Mouse (Mus musculus) granulocyte monocyte progenitor cell, adult 5-6 weeks (primary cell): Measurements from ENCODE around the gene Efcab7. TPM values are rescaled to one million over a fixed set of nuclear protein-coding genes. Genes with fewer than 3 reads are reported as not detected.

ENCODE experiments used
- ATAC-seq: replicated peaks from 2 replicates; pipeline ENCODE4 v1.8.0; 2016; ENCODE audit warnings: mild to moderate bottlenecking, moderate TSS enrichment, inconsistent platforms; ENCODE audit not compliant: poor library complexity, severe bottlenecking
- total RNA-seq, 2 experiments: library from RNA; stranded (forward) in 1 of 2; stranded (reverse) in 1 of 2; fragments of 200-712, 200-1000 nt in 1 of 2; fragments of >200 nt in 1 of 2; fragmentation: Nextera tagmentation in 1 of 2; gene quantifications; 2 replicates each; pipeline ENCODE4 v1.2.3; 2014 to 2017

Gene Efcab7
- total RNA-seq (2014; fragmentation: Nextera tagmentation) (4.3 and 12.7 TPM in 2 replicates), total RNA-seq (2017) (8.7 and 17.3 TPM in 2 replicates)

DNA sequence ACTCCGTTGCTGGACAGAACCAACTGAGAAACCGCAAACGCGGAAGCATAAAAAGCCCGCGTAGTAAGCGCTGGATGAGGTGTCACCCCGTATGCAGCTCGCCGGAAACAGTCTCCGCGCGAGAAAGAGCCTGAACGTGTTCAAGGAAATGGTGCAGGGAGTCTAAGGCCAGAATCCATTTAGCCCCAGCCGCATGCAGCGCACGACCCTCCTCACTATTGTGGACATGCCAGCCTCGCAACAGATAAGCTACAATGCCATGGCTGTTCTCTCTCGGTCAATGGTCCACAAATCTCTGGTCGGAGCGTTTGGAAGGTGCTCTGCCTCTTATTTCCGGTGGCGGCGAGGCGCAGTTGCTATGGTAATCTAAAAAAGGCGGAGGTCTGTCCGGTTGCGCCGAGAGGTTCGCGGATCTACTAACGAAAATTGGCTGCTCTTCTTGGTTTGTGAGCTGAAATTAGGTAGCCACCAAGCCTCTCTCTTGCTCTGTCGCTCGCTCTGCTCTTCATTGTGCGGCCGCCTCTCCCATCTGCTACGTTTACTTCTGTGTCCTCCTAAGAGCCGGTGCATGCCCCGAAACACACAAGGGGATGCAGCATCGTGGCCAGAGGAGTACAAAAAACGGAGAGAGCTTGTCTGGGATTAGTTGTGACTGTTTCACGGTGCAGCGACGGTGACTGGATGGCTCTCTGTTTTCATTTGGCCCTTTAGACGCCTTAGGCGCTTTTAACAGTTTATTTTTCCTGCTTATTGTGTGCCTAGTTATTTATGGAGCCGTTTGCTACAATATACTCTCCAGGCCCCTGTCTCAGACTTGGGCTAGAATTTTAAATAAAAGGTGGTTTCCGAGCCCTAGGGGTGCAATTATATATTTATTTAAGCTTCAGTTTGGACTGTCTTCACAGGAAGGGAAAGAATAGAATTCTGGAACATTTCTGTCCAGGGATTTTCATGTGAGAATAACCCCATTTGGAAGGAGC, at the start of gene Efcab7:
Efcab7 (plus strand) TSS at position 105 of the 980 bp plus-strand sequence.
- ATAC-seq: peak; percentile 97

DNA sequence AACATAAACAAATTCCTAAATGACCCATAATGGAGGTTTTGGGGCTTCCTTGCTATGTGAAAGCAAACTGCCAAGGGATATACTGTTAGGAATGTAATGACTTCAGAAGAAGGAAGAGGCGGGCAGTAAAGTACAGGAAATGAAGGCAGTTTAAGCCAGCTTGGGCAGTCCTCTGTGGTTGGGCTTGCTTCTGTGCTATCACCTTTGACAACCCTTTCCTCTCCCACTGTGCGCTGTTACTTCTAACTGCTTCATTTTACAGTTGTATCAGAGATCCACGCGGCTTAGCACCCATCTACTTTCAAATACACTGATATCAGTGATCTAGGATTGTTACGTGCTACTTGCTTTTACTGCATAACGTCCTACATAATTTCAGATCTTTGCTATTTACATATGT, 36.6 kb upstream of the Efcab7 start:
- no peak for ATAC-seq

DNA sequence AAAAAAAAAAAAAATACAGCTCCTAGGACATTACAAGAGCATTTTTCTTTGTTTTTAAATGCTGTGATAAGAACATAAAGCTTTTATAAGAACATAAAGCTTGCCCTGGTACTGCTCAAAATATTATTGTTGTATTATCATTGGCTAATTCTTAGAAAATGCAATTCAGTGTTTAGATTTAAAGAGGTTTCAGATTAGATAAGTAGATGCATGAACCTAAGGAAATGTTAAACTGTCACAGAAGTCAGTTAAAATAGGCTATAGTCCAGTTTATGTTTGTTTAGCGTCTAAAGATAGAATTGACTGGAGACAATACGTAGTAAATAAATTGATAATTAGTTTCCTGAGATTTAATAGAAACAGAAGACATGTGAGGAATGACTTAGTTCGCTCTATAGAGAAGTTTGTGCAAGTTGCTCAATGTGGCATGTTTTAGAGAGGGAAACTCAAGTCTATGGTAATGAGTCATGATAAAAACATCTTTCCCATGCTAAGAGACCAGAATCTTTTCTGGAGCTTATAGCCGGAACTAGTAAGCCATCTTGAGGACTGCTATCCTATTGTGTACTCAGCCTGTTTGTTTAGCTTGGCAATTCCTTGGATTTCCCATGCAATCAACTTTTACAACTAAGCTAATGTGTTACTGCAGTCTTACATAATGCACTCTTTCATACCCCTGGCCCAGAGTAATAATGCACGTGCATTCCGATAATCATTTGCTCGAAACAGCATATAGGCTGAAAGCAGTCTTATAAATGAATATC, 12.1 kb upstream of the Efcab7 start:
- ATAC-seq: no peak

DNA sequence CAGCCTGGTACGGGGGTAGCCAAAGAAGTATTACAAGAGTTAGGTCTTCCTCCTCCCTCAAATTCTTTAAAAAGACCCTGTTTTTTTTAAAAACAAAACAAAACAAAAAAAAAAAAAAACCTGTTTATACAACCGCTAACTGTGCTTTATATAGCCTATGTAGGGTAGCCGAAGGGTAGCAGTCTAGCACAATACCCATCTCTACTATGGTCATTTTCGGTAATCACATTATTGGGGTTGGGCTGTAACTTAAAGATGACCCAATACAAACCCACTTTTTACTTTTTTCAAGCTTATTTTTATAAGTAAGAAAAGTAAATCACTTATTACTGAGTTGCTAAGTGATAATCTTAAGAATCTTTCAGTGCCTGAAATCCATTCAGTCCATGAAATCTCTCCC, 661 bp upstream of the Efcab7 start:
- no peak for ATAC-seq

DNA sequence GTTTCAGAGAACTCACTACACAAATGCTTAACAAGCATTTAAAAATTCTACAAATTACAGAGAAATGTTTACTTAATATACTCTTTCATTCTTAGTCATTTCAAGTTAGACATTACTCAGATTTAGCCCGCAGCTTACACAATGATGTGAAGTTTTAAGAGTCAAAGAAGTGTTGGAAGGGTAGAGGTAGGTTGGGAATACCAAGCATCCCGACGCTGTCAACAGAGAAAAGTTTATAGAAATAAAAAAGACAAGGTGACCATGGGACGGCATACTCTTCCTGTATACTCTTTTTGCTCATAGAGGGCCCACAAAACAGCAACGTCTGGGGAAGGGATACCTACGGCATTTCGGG, 282 bp upstream of the Efcab7 start:
- no peak for ATAC-seq

DNA sequence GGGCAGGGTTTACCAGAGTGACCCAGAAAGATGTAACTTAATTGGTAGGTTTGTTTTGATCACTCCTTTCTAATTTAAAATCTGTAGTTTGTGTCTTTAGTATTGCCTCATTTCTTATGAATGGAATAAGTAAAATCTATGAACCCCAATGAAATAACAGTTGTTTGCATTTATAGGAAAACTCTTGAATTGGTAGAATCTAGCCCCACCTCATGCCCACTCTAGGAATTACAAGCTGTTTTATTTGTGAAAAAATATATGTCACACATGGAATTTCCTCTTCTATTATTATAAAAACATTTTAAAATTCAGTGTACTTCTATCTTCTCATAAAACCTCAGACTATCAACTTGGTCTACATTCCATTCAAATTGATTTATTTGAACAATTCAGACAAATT, 52.9 kb downstream of the Efcab7 start:
- peak; percentile 46; the same call in 1 of the 2 replicates for ATAC-seq

DNA sequence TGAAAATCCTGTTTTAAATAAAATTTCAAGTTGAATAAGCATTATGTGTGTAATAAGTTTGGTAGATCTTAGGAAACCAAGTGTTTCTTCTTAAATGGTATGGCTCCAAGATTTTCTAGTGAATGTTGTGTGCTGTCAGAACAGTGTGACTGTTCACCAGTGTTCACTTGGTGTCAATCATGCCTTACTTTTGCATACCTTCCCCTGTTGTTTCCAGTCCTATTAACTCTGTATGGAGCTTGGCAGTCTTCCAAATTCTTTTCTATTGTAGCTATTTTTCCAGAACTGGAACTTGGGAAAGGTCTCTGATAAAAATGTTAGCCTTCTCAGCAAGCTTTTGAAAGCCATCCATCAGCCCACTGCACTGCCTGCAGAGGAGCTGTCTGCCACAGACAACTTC, 53.4 kb downstream of the Efcab7 start:
- ATAC-seq: no peak

DNA sequence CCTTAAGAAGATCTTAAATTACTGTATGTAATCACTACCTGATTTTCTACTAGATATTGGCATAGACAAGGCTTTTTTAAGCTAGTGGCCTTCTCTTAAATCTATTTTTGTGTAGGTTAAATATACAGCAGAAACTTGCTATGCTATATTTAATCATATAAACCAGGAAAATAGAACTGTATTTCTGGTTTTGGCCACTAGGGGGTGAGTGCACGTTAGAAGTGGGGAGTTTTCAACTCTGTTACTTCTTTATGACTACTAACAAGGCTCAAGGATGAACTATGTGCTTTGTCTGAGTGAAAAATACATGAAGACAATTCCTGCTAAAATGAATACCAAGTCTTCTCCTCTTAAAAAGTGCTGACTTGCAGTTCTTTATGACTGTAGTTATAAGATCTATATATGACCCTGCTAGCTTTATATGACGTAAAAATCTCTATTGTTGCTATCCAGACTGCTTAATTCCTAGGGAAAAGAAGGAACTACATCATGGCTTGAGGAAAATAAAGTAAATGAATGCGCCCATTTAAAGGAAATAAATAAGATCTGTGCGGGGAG, 85.0 kb downstream of the Efcab7 start:
- peak; percentile 58; the same call in 1 of the 2 replicates for ATAC-seq

DNA sequence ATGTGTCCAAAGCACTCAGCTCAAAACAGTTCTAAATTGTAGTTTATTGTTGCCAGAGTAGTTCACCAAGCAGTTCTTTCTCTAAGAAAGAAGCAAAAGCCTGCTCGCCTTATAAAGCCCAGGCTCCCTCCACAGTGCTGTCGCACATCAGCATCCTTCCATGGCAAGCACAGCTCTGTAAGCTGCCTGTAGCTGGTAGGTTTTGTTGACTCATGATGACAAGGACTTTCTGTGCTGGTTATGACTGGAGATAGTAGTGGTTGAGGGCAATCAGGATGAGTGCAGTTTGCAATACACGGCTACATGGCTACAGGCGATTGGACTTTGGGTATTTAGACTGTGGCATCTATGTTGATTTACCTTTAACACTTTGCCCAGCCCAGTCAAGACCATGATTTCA, 97.4 kb downstream of the Efcab7 start:
- no peak for ATAC-seq

DNA sequence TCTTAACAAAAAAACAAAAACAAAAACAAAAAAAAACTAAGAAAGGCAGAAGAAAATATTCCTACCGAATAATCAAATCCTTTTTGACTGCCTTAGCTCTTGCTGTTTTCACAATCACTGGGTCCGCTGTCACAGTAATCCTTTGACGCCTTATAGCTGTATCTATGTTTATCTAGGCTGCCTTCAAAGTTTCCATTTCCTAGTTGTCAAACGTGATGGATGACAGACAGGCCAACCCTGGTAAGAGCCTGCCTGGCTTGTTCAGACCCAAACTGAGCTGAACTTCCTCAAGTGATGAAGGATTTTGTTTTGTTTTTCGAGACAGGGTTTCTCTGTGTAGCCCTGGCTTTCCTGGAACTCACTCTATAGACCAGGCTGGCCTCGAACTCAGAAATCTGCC, 99.5 kb downstream of the Efcab7 start:
- 0 out of 2 replicates have a peak, but pooled peaks have one; percentile 13 for ATAC-seq

DNA sequence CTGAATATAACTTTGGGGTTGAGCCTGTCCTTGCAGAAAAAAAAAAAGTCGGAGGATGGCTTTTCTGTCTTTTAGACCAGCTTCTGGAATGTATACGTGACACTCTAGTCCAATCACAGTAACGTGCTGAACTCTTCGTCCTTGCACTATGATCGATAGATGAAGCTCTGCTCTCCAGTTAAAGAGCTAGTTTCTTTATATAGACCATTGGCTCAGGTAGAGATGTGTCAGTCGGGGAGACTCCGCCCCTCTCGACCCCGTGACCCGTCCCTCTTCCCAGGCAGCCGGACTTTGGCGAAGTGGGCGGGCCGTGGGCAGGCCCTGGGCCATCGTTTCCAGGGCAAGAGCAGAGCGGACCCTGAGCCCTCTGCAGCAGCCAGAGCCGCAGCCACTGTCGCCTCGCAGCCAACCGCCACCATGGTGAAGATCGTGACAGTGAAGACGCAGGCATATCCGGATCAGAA, 100.2 kb downstream of the Efcab7 start, which contains the start of gene Pgm1:
Pgm1 (plus strand) TSS at position 266 of the 464 bp plus-strand sequence.
- ATAC-seq: peak; percentile 82

DNA sequence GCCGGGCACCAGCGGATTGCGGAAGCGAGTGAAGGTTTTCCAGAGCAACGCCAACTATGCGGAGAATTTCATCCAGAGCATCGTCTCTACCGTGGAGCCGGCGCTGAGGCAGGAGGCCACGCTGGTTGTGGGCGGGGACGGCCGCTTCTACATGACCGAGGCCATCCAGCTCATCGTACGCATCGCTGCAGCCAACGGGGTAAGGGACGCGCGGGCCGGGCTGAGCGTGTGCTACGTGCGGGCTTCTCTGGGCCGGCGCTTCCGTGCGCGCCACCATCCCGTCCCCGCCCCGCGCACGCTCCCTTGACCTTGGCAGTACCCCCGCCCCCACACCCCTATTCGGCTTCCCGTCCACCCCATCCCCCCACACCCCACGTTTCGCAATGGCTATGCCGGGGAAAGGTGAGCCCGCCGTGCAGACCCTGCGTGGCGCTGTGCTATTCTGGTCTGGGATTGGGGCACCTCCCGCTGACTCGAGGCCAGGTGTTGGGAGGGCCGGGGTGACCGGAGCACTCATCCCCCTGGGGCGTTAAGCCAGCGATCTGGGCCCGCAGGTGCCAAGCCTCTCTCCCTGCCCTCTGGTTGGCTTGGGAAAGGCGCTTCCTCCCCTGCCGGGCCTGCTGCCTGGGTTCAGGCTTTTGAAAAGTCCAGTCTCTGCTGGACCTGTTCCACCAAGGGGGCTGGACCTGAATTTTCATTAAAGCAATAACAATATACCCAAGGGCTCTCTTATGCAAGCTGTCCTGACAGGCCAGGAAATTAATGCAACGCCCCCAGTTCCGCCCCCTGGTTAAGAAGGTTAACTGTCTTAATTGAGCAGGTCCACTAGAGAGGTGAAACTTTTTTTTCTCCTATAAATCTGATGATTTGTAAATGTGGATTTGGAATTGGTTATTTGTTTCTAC, 100.9 kb downstream of the Efcab7 start, which contains the start of gene Itgb3bp:
Itgb3bp (minus strand) TSS at position 201 of the 905 bp plus-strand sequence.
- peak; percentile 71 for ATAC-seq

DNA sequence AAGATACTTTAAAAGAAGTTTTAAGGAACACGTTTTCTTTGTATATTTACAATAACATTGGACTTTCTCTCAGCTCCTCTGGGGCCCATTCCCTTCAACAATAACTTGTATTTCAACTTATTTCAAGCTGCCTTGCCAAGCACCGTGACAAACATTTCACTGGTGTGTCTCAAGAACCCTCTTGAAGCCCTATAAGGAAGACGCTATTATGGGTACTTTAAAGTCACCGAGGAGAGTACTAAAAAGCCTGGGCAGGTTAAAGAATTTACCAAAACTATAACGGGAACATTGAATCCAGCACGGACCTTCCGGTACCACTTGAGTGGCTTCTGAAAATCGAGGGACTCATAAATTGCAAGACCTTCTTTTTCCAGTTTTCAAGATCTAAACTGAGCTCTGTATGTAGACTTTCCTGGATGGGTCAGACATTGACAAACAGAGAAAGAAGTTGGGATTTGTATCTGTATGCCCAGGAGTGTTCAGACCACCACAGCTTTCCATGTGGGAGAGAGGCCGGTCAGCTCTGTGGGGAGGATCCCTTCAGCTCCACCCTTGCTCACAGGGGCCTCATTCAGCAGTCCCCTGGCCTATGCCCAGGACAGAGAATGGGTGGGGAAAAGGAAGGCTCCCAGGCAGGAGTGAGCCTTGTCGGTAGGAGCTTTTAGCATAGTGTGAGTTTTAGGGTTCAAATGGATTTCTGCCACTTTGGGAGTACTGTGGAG, 101.7 kb downstream of the Efcab7 start:
- ATAC-seq: no peak

DNA sequence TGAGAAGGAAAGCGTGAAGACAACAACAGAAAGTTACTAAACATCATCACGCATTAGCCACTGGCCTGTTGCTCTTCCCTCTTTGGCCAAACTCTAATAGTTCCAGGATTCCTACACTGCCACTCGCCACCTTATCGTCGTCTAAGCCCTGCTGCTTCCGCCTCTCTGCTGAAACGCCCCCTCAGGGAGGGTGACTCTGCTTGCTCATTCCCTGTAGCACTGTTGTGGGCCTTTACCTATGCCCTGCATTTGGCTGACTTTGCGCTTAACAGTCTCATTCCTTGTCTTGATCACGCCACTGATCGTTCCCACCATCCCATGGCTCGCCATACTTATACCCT, 102.2 kb downstream of the Efcab7 start:
- no peak for ATAC-seq

DNA sequence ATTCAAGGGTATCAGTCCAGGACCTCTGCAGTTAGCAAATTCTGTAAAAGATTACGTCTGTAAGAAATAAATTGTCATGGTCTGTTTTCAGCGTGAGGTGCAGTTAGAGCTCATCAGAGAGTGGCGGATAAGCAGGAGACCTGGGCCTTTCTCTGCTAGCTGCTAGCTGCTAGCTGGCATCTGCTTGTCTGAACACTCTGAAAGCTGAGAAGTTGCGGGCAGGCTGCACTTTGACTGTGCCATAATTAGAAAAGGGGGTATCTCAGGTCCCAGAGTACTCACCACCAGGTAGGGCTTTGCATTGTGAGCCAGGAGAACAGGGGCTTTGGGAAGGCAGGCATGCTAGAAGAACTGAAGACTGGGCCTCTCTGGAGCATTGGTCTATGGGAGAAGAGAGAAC, 102.8 kb downstream of the Efcab7 start:
- no peak for ATAC-seq

DNA sequence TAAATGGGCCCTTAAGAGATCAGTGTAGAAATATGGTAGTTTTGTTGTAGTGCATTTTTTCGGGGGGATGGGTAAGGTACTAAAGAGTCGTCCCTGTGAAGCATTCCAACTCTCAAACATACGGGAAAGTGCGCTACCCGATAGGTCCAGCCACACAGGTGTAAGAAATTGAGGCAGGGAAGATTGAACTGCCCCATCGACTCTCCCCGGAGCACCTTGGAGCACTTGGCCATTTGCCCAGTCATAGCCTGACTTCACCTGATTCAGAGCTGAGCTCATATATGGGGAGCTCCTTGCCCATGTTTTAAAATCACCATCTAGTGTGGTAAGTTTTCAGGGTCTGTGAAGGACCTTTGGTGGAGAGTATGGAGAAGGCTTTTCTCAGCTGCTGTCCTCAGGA, 105.9 kb downstream of the Efcab7 start:
- no peak for ATAC-seq

DNA sequence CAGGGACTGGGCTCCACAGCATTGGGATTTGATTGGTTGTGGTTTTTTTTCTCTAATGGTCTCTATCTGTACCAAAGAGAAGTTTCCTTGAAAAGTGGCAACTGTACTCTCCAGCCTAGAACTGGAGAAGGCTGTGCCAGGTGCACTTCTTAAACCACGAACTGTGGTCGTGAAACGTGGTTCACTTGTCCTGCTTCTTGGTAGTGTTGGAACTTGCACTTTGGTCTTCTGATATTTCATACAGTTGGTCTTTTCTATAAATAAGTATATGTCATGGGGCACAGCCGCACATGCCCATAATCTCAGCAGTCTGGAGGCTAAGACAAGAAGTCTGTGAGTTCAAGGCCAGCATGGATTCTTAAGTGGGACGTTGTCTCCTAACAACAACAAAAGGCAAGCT, 107.3 kb downstream of the Efcab7 start:
- ATAC-seq: no peak

DNA sequence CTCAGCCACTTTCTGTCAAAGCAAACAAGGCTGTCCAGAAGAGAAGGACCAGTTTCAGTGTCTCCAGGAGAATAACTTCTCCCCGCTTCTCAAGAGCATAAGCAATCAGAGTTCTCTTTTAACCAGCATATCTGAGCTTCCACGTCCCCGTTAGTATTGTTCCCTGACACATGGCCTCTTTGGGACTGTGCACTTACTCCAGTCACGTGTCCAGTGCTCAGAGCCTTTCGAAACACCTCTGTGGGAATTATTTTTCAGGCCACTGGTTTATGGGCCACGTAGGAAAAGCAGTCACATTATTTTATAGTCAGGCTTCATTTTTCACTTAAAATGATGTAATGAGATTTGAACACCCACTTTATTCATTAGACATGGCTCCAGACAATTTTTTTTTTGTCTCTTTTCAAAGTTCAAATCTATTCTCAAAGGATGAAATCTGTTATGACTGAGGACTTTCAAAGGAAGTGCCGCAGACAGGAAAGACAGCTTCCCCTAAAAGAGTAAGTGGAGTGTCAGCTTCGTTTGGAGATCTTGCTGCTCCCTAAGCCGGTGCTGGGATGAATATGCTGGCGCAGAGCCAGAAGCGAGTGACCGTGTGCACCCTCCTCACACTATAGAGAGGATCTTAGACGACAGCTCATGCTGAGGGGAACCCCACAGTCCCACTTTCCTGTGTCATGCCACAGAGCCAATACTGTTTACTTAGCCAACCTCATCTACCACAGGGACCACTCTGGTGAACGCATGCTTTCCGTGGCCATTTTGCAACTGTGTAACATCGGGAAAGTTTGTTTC, 110.9 kb downstream of the Efcab7 start:
- ATAC-seq: peak; percentile 16; the same call in 1 of the 2 replicates
